ENCODE assay signal across 9 mouse cellular contexts in the genomic region with DNA sequence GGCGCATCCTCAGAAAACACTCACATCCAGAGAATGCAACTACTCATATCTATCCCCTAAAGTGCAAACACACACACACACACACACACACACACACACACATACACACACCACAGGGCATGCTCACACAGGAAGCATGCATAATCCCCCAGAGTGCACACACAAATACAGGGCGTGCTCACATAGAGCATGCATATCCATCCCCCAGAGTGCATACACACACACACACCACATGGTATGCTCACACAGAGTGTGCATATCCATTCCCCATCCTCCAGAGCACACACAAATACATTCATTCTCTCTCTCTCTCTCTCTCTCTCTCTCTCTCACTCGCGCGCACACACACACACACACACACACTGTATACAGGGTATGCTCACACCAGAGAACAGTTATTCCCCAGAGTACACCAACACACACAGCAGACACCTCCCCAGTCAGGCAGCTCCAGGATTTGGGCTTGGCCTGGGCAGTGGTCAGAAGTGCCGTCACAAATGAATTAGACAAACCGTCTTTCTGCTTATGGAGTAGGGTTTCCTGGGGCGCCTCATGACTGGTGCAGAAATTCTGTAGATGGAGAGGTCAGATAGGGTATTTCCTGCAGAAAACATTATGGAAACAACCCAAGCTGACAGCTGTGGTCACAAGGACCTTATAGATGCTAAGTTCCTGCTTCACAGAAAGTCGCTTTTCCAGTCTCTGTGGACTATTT. TPM values are rescaled to one million over a fixed set of nuclear protein-coding genes. Genes with fewer than 3 reads are reported as not detected.
DNase-seq lines count a peak whose midpoint lies in the region; ATAC-seq and TF ChIP-seq lines count a peak whose summit lies in the region.
"Had no signal": no experiment of that assay in that cellular context is flagged by ENCODE, and none has a peak within 500 bp of the region (broad histone marks: within the 10 kb centered on the region; RNA-seq: fewer than 3 reads in every experiment).

No protein-coding gene starts in this region.

- peaks cover 77% of the 10 kb centered on the region for H3K4me1 ChIP-seq in forebrain, embryonic 10.5 days
- peaks cover 12% of the 10 kb centered on the region for H3K4me1 ChIP-seq in forebrain, embryonic 14.5 days (ENCODE audit: control insufficient read depth, insufficient read depth, low read length)
- peaks cover 48% of the 10 kb centered on the region for H3K4me1 ChIP-seq in midbrain, embryonic 10.5 days
- H3K4me1 ChIP-seq in midbrain, postnatal 0 days (ENCODE audit: insufficient read depth, low read length) = peaks cover 8% of the 10 kb centered on the region; the same call in 1 of the 2 replicates
- H3K4me1 ChIP-seq in intestine, postnatal 0 days (replicated peaks; ENCODE audit: control insufficient read depth, insufficient read depth, low read length) = no peaks in the 10 kb centered on the region
- H3K4me1 ChIP-seq in stomach, embryonic 14.5 days (ENCODE audit: control insufficient read depth, insufficient read depth, low read length) = peaks cover 34% of the 10 kb centered on the region

- peak overlapping the region; percentile 68 for H3K27ac ChIP-seq in forebrain, embryonic 10.5 days
- no peak overlapping the region for H3K27ac ChIP-seq in forebrain, embryonic 14.5 days (ENCODE audit: low read depth, low read length)
- peak overlapping the region; percentile 53; the same call in 1 of the 2 replicates for H3K27ac ChIP-seq in midbrain, embryonic 10.5 days (replicated peaks)
- no peak overlapping the region for H3K27ac ChIP-seq in midbrain, postnatal 0 days (ENCODE audit: low read depth, low read length)
- 0 out of 2 replicates have a peak overlapping the region, but pooled peaks have one; percentile 21 for H3K27ac ChIP-seq in intestine, postnatal 0 days (ENCODE audit: low read depth, low read length)
- peak overlapping the region; percentile 77 for H3K27ac ChIP-seq in stomach, embryonic 14.5 days (ENCODE audit: low read length)
- no peak overlapping the region; the same call in 1 of the 2 replicates for H3K27ac ChIP-seq in layer of hippocampus, adult 2 months
- no peak overlapping the region for H3K27ac ChIP-seq in left cerebral cortex, adult 2 months

- TF ChIP-seq CTCF in midbrain, postnatal 0 days (IDR thresholded peaks at IDR 0.05) = no peak
- TF ChIP-seq CTCF in intestine, postnatal 0 days (IDR thresholded peaks at IDR 0.05; ENCODE audit: low read depth) = no peak
- no peak for TF ChIP-seq CTCF in layer of hippocampus, adult 2 months (conservative IDR thresholded peaks at IDR 0.05)
- TF ChIP-seq CTCF in left cerebral cortex, adult 2 months (IDR thresholded peaks at IDR 0.05) = no peak

- H3K4me2 ChIP-seq in forebrain, embryonic 14.5 days (ENCODE audit: low read length) = no peak overlapping the region
- no peak overlapping the region for H3K4me2 ChIP-seq in midbrain, postnatal 0 days (ENCODE audit: low read depth, low read length, poor library complexity, severe bottlenecking)
- no peak overlapping the region for H3K4me2 ChIP-seq in intestine, postnatal 0 days (replicated peaks; ENCODE audit: low read depth)
- H3K4me2 ChIP-seq in stomach, embryonic 14.5 days (replicated peaks; ENCODE audit: low read depth, low read length) = no peak overlapping the region

- 83% methylated on average over 9 of the region's 9 CpGs for WGBS in forebrain, embryonic 10.5 days
- 90% methylated on average over 9 of the region's 9 CpGs for WGBS in forebrain, embryonic 14.5 days
- WGBS in midbrain, embryonic 10.5 days = 78% methylated on average over 9 of the region's 9 CpGs
- 80% methylated on average over 9 of the region's 9 CpGs for WGBS in midbrain, postnatal 0 days
- 69% methylated on average over 9 of the region's 9 CpGs for WGBS in intestine, postnatal 0 days
- 55% methylated on average over 9 of the region's 9 CpGs for WGBS in stomach, embryonic 14.5 days

- DNase-seq in forebrain, embryonic 10.5 days (ENCODE audit: extremely low spot score, low spot score) = no peak
- no peak for DNase-seq in forebrain, embryonic 14.5 days (ENCODE audit: low spot score)
- no peak for DNase-seq in midbrain, embryonic 10.5 days (ENCODE audit: low spot score)
- DNase-seq in midbrain, postnatal 0 days (ENCODE audit: low spot score) = no peak
- DNase-seq in layer of hippocampus, adult 2 months (ENCODE audit: low spot score in 2 of 2) = no peak
- no peak for DNase-seq in left cerebral cortex, adult 2 months (ENCODE audit: extremely low spot score in 1 of 2, low spot score in 2 of 2)
- DNase-seq: adrenal gland, adult 8-10 months had no signal

- H3K9ac ChIP-seq in forebrain, embryonic 14.5 days (ENCODE audit: low read length) = no peak overlapping the region
- H3K9ac ChIP-seq in midbrain, postnatal 0 days (replicated peaks; ENCODE audit: low read length, poor library complexity, severe bottlenecking) = no peak overlapping the region
- no peak overlapping the region for H3K9ac ChIP-seq in intestine, postnatal 0 days (ENCODE audit: low read depth, low read length)
- no peak overlapping the region for H3K9ac ChIP-seq in stomach, embryonic 14.5 days (replicated peaks; ENCODE audit: low read depth, low read length)

- H3K9me3 ChIP-seq in forebrain, embryonic 10.5 days = peaks cover 4% of the 10 kb centered on the region; the same call in 1 of the 2 replicates
- H3K9me3 ChIP-seq in forebrain, embryonic 14.5 days (replicated peaks; ENCODE audit: control insufficient read depth, low read length) = no peaks in the 10 kb centered on the region
- 0 out of 2 replicates have a peak, but pooled peaks cover under 1% of the 10 kb centered on the region for H3K9me3 ChIP-seq in midbrain, embryonic 10.5 days (replicated peaks)
- no peaks in the 10 kb centered on the region for H3K9me3 ChIP-seq in midbrain, postnatal 0 days (ENCODE audit: low read length)
- H3K9me3 ChIP-seq in intestine, postnatal 0 days (ENCODE audit: control insufficient read depth) = no peaks in the 10 kb centered on the region
- H3K9me3 ChIP-seq in stomach, embryonic 14.5 days (ENCODE audit: control insufficient read depth, low read depth, low read length) = no peaks in the 10 kb centered on the region

- peaks cover 8% of the 10 kb centered on the region for H3K36me3 ChIP-seq in forebrain, embryonic 10.5 days (replicated peaks)
- H3K36me3 ChIP-seq in forebrain, embryonic 14.5 days (ENCODE audit: control insufficient read depth, insufficient read depth, low read length) = no peaks in the 10 kb centered on the region
- peaks cover 6% of the 10 kb centered on the region; the same call in 1 of the 2 replicates for H3K36me3 ChIP-seq in midbrain, embryonic 10.5 days
- no peaks in the 10 kb centered on the region for H3K36me3 ChIP-seq in midbrain, postnatal 0 days (ENCODE audit: insufficient read depth, low read length)
- H3K36me3 ChIP-seq in intestine, postnatal 0 days (ENCODE audit: control insufficient read depth, insufficient read depth) = no peaks in the 10 kb centered on the region
- no peaks in the 10 kb centered on the region for H3K36me3 ChIP-seq in stomach, embryonic 14.5 days (ENCODE audit: control insufficient read depth, insufficient read depth, low read length)

- no peak for ATAC-seq in forebrain, embryonic 14.5 days
- ATAC-seq in midbrain, postnatal 0 days (ENCODE audit: low FRiP score) = no peak
- ATAC-seq in intestine, postnatal 0 days = no peak
- peak; percentile 35; the same call in 1 of the 2 replicates for ATAC-seq in stomach, embryonic 14.5 days (ENCODE audit: insufficient number of reproducible peaks, insufficient read depth, low FRiP score, low read depth)

- intact Hi-C loops in left cerebral cortex, adult 2 months (cut with DNase I) = no loop called here

- H3K27me3 ChIP-seq in forebrain, embryonic 10.5 days (ENCODE audit: poor library complexity, severe bottlenecking) = no peaks in the 10 kb centered on the region
- no peaks in the 10 kb centered on the region for H3K27me3 ChIP-seq in forebrain, embryonic 14.5 days (replicated peaks; ENCODE audit: control insufficient read depth, insufficient read depth, low read length)
- H3K27me3 ChIP-seq in midbrain, embryonic 10.5 days (ENCODE audit: low read depth, poor library complexity, severe bottlenecking) = no peaks in the 10 kb centered on the region
- H3K27me3 ChIP-seq in midbrain, postnatal 0 days (ENCODE audit: insufficient read depth, low read length) = no peaks in the 10 kb centered on the region
- H3K27me3 ChIP-seq in intestine, postnatal 0 days (replicated peaks; ENCODE audit: control insufficient read depth, insufficient read depth, low read length) = 0 out of 2 replicates have a peak, but pooled peaks cover under 1% of the 10 kb centered on the region
- no peaks in the 10 kb centered on the region for H3K27me3 ChIP-seq in stomach, embryonic 14.5 days (ENCODE audit: control insufficient read depth, insufficient read depth, low read length)

- no peak overlapping the region for H3K4me3 ChIP-seq in forebrain, embryonic 10.5 days
- no peak overlapping the region for H3K4me3 ChIP-seq in forebrain, embryonic 14.5 days (ENCODE audit: low read depth, low read length)
- H3K4me3 ChIP-seq in midbrain, embryonic 10.5 days = no peak overlapping the region
- no peak overlapping the region for H3K4me3 ChIP-seq in midbrain, postnatal 0 days (ENCODE audit: low read depth, low read length)
- no peak overlapping the region for H3K4me3 ChIP-seq in intestine, postnatal 0 days (ENCODE audit: low read depth, low read length)
- H3K4me3 ChIP-seq in stomach, embryonic 14.5 days (ENCODE audit: low read depth, low read length) = no peak overlapping the region
- no peak overlapping the region for H3K4me3 ChIP-seq in layer of hippocampus, adult 2 months
- H3K4me3 ChIP-seq in left cerebral cortex, adult 2 months = no peak overlapping the region

RNA-seq across cellular contexts. Expression of gene St6galnac3, which starts 5.6 kb away (rescaled TPM):
- 40.0 and 40.5 TPM in 2 replicates for polyA plus RNA-seq in forebrain, embryonic 10.5 days (2016; fragmentation: Nextera tagmentation; extraction: Ambion mirVana)
- polyA plus RNA-seq in forebrain, embryonic 14.5 days (2014; fragmentation: Nextera tagmentation; extraction: Ambion mirVana) = 23.2 and 24.7 TPM in 2 replicates
- 33.4 and 33.6 TPM in 2 replicates for polyA plus RNA-seq in midbrain, embryonic 10.5 days (2016; fragmentation: Nextera tagmentation; extraction: Ambion mirVana)
- 6.9 and 18.1 TPM in 2 replicates for total RNA-seq in midbrain, postnatal 0 days (2014; rRNA removed)
- polyA plus RNA-seq in midbrain, postnatal 0 days (2015; fragmentation: Nextera tagmentation; extraction: Ambion mirVana) = 11.1 and 11.9 TPM in 2 replicates
- polyA plus RNA-seq in intestine, postnatal 0 days (2015; fragmentation: Nextera tagmentation; extraction: Ambion mirVana) = 7.9 and 8.5 TPM in 2 replicates
- polyA plus RNA-seq in stomach, embryonic 14.5 days (2014; fragmentation: Nextera tagmentation; extraction: Ambion mirVana) = 46.6 and 51.6 TPM in 2 replicates
- 10 to 100 TPM; 25.9 to 27.4 TPM for total RNA-seq in layer of hippocampus, adult 2 months (2021)
- total RNA-seq in left cerebral cortex, adult 2 months (2021) = 10 to 100 TPM; 17.1 to 18.8 TPM

Comparison
In these comparisons a context has a peak if more than half of its experiments do, and no peak if none do; other contexts are left out.
1. H3K27ac ChIP-seq: peak in forebrain, embryonic 10.5 days (single experiment), midbrain, embryonic 10.5 days (single experiment), intestine, postnatal 0 days (single experiment) and stomach, embryonic 14.5 days (single experiment); none in forebrain, embryonic 14.5 days (single experiment), midbrain, postnatal 0 days (single experiment), layer of hippocampus, adult 2 months (single experiment) and left cerebral cortex, adult 2 months (single experiment).